Mouse (Mus musculus) left cerebral cortex, postnatal 25 days (tissue): ENCODE data around the gene Sik2. TPM values are rescaled to one million over a fixed set of nuclear protein-coding genes. Genes with fewer than 3 reads are reported as not detected.

Experiments used
- DNase-seq, 2 experiments: peaks; one replicate each; pipeline ENCODE4 v3.0.0; 2022; ENCODE audit warnings: low spot score in 2 of 2, mixed read lengths in 1 of 2
- intact Hi-C: fragments of 180-260 bp; cut with DNase I; formaldehyde crosslinking; loops from one replicate; pipeline ENCODE4 v1.15.1; 2025
- total RNA-seq, 2 experiments: library from RNA; stranded (reverse); gene quantifications; 2 replicates each; pipeline ENCODE4 v1.2.3; 2021

Gene Sik2
- total RNA-seq, 2 experiments from 2014 or later, result 51.5 to 56.2 TPM

DNA sequence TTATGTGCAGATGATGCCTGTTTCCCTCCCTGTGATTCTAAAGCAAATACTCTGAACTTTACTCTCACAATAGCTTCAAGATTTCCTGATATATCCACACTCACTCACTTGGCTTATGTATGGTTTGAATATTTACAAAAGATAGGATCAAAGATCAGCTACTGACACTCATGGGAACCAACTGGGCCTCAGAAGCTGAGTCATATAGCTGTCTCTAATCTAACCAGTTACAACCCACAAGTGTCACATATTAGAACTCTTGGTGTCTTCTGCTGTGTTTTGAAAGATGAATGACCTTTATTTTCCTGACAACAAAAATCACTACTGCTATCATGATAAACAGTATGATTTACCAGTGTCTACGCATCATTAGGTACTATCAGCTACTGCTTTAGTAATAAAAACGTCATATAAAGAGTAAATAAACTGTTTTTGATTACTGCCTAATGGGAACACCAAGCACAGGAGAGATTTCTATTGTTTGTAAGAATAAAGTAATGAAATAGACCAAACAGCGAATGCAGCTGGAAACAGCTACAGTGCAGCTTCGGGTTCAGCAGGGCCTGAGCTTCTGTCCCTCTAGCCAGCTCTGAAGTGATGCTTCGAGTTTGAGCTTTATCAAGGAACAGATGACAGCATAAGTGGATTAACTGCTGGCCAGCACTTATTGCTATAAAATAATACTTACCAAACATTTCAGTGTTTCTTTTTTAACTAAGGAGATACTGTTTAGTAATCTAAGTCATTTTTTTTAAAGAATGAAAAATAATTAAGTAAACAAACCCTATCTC lies 86.3 kb downstream of the Sik2 start:
- intact Hi-C loops, result no loop called here
- no peak for DNase-seq

DNA sequence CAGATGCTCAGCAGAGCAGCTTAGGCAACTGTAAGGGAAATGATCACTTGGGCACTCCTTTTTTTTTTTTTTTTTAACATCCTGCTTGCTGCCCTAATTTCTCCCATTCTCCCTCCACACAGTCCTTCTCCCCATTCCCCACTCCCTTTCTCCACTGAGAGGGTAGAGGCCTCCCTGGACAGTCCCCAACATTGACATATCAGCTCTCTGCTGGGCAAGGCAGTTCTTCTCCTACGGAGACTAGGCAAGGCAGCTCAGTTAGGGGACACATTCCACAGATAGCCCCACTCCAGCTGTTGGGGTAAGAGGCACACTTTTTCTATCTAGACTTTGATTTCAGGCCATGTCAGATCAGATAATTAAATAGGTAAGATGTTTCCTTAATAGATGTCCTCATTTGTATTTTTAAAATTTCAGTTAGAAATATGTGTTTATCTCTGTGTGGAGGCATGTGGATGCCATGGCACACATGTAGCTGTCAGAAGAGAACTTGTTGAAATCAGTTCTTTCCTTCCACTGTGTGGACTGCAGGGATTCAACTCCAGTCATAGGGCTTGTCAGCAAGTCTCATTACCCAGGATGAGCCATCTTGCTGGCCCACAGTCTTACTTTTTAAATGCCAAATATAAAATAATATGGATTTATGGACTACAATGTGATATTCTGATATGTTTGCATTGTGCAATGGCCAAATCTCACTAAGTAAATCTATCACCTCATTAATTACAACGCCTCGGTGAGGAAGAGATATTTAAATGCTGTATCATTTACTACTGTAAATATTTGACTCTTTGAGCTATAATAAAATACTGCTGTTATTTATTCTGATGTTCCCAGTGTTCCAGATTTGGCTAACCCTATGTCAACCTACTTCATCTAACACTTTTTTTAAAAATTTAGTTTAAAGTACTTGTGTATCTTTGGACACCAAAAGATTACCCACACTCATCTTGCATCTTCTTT lies 87.7 kb downstream of the Sik2 start:
- intact Hi-C loops, result no loop called here
- DNase-seq, result no peak

DNA sequence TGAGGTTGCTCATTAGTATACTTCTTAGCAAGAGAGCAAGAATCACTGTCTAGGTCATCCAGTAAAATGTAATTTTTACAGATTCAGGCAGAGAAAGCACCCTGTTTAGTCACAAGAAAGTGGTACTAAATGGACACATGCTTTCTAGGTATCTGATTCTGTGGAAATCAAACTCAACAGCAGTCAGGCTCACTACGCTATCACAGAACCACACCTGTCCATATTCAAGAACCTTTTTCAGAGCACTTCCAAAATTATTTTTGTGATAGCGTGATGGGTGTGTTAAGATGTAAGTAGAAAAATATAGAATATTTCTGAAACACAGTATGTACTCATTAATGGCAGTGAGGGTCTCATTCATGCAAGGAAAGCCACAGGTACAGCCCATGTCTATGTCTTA lies 89.3 kb downstream of the Sik2 start:
- intact Hi-C loops, result no loop called here
- DNase-seq, result no peak

DNA sequence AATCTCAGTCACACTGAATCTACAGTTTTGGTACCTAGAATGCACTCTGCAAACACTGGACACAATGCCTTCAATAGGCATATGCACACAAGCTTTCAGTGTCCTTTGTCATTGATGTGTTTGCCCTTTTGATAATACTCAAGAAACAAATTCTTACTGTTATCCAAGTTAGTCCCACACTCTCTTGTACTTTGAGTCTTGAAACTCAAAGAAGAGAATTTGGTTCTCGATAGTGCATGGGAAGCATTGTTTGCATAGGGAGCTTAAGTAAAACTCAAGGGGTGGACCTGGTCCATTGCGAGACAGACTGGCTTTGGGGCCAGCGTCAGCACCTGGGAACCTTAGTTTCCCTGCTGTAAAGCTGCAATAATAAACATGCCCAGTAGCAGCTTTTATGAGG lies 90.7 kb downstream of the Sik2 start:
- intact Hi-C loops, result no loop called here
- DNase-seq, result no peak

DNA sequence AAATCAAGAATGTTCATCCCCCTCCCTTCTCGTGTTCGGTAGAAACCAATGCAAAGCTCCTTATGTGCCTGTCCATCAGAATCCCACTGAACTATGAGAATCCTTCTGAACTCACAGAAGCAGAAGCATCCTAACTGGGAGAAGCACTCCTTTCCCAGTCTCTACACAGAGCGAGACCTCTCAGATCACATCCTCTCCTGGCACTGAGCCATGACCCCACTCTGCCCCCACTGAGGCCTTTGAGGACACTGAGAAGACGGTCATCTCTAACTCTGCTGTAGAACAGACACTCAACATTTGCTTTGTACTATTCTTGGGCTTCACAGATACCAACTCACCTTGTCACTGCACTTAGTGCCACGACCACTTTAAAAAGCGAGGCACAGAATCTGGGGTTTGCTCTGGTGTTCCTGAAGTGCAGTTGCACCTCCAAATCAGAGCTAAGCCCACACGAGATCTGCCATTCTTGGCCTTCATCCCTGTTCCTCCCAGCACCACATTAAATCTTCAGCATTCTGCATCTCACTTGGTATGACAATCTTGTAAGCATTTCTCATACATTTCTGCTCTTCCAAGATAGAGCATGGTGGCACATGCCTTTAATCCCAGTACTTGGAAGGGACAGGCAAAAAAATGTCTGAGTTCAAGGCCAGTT lies 96.9 kb downstream of the Sik2 start:
- intact Hi-C loops, result no loop called here
- peak in 1 of 2 experiments; percentile 61 for DNase-seq

DNA sequence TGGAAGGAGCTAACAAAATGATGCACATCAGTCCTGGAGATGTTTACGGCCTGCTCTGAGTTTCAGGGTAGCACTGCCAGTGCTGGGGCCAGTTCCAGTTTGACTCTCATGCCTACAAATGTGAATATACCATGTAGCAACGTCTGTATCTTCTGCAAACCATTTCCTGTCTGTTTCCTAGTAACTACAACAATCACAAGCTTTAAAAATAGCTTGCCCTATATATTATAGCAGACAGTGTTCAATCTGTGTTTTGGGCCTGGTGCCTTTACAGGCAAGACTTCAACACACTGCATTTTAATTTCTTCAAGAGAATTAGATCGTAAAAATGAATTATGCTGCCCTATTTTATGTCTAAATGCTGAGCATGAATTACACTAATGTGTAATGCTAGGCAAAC lies 103.6 kb downstream of the Sik2 start:
- intact Hi-C loops, result no loop called here
- DNase-seq, result no peak

DNA sequence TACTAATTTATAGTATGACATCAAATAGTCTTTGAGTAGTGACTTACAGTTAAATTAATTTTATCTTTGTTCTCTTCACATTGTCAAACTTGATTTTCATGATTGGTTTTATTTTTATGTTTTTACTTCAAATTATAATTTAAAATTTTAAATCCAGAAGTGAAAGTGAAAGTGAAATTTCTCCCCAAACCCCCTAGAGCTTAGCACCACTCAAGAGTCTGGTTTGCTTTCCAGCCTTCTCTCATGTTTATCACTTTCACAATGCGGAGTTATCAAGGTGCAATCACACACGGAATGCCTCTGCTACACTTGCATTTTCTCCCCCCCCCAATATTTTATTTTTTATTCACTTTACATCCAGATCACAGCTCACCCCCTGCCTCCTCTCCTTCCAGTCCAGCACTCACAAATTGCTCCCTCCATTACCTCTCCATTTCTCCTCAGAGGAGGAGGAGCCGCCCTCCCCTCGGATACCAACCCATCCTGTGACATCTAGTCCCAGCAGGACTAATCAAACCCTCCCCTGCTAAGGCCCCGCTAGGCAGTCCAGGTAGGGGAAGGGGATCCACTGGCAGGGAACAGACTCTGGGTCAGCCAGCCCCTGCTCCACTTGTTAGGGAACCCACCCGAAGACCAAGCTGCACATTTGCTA lies 104.6 kb downstream of the Sik2 start:
- intact Hi-C loops, result no loop called here
- no peak for DNase-seq

DNA sequence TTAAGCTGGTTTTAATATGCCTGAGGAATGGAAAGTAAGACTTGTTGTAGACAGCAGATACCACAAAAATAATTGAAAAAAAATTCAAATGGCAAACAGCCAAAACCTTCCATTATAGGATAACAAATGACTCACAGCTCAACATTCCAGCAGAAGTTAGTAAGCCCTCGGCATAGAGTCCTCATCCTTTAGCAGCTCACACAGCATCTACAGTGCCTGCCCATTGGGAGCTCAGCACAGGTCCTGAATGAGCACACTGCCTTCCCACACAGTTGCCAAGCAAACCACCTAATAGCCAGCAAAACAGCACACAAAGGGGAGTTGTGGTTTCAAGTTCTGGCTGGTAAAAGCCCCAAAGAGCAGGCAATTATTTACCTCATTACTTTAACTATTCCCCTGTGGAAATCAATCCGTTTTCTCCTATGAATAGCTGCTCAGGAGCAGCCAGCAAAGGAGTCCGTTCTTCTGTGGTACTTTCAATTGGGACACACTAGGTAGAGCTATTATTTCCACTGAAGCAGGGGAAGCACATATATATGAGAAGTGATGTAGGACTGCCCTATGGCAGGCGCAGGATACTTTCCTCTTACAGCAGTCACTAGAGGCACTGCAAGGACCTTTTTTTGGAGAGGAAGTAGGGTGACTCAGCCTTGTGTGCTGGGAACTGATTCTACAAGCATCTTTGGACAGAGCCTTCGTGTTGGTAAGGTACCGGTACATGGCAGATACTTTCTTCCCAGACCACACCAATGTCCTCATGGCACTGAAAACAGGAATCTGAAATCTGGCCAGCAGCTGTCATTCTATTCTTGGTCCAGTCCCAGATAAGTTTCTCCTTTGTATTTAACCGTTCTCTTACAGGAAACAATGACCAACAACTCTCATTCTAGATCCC lies 108.6 kb downstream of the Sik2 start:
- intact Hi-C loops, result no loop called here
- no peak for DNase-seq

DNA sequence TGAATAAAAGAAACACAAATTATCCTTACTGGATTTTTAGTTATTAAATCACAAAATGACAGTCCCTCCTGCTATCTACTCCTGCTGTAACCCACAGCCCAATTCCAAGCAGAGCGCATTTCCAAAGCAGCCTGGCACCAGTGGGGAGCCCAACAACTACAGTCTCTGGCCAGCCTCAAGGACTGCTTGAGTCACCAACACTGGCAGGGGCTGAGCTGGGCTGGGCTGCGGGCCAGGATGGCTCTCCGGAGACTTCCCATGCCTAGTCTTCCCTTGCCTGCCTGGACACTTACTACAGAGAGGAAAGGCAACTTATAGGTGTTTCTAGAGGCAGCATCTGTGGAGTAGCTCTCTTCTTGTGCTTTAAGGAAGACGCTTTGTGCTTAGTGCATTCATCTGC lies 115.2 kb downstream of the Sik2 start:
- intact Hi-C loops, result loop anchor here (5.0 kb wide), 1 partner anchor 114 kb away; the partner anchor contains the start of gene Sik2
- DNase-seq, result peak; percentile 45 to 76

DNA sequence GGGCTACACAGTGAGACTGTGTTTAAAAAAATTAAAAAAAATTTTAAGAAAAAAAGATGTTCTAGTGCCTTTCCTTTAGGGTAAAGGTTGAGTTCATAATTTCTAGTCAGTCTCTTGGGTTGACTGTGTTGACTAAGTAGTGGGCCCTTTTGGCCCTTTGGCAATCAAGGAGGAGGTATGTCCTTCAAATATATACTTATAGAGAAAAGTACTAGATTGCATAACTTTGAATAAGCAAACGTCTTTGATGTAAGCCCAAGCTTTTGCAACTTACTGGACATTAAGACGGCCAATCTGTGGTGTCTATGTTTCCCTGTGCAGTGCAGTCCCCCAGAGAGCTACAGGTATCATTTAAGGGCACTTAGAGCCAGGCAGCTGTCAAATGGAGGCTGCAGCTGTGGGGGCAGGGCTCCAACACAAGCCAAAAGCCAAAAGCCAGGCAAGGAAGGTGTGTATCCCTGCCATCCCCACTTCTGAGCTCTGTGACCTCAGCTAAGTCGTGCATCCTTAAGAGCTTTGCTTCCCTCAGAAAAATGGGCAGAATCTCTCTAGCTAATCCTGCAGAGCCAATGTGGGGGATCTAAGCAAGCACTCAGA lies 118.3 kb downstream of the Sik2 start:
- intact Hi-C loops, result loop anchor here (5.0 kb wide), 1 partner anchor 117 kb away; the partner anchor contains the start of gene Sik2
- no peak for DNase-seq

DNA sequence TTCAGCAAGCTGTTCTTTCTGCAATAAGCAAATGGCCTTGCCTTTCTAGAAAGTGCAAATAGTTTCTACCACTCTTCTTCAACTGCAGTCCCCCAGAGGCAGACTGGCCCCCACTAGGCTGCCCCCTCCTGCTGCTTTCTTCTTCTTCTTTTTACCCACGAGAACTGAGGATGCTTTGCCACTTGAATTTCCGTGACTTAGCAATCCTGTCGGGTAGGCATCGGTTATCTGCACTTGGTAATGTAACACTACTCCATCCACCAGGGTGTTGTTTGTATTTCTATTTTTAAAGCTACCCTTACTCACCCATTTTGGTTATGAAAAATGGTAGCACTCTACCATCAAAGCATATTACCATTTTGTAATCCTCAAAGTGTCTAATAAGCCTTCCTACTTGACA lies 118.9 kb downstream of the Sik2 start:
- DNase-seq, result no peak
- intact Hi-C loops, result loop anchor here (5.0 kb wide), 1 partner anchor 117 kb away; the partner anchor contains the start of gene Sik2

DNA sequence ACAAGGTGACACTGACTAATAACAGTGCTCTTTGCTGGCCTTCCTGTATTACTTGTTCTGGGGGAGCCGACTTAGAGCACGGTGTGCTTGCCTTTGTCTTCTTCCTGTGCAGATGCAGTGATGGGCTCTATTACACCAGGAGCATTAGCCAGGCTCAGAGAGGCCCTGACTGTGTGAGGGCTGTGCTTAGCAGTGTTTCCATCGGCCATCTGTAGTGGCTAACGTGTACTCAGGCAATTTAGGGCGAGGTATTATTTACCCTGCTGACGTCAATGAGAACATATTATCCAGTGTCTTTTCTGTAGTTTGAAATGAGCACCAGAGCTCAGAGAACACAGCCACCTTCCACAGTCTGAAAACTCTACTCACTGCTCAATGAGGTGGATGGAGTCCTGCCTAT lies 119.7 kb downstream of the Sik2 start:
- intact Hi-C loops, result no loop called here
- DNase-seq, result no peak

DNA sequence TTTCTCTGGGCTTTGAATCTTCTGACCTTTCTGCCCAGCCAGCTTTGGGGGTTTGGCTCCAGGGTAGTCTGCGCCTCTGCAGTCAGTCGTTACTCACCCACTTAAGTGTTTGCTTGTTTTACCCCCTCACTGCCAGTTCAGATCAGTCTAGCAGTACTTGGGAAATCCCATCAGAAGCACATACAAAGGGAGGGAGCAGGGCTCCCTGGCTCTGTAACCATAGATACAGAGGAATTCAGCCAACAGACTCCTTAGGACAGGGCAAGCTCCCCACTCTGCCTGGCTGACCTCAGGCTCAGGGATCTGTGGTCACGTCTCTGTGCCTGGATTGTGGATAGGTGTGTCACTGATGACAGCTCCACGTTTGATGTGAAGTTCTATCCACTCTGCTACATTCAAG lies 121.5 kb downstream of the Sik2 start:
- intact Hi-C loops, result no loop called here
- no peak for DNase-seq

DNA sequence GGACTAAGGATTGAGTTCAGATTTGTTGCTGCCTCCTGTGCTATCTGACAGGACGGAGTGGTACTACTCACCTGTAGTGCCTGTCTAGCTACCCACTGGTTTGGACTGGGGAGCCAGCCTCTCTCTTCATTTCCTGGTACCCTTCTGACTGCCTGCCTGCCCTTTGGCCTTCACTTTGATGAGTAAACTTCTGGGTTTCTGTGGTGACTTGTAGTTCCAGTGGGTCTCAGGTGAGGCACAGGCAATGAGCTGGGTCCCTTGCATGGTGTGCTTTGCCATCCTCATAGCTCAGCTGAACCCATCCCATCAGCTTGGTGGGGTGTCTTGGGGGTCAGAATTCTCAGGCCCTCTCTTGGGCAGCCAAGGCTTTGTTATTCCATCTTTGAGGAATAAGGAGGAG lies 122.0 kb downstream of the Sik2 start:
- intact Hi-C loops, result no loop called here
- no peak for DNase-seq

DNA sequence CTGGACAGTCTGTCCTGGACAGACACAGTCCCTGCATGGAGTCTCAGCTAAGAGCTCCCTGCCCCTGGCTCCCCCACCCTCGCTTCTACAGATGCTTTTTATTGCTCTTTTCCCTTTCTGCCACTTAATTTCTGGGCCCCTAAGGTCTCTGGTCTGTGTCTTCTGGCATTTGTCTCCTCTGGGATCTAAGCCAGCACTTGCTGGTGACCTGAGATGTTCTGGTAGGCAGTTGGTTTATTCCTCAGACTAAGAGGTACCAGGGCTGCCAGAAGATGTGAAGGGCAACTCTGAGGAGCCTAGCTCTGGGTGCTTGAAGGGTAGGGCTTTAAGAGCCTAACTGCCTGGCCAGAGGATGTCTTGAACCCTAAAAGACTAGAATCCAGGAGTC lies 123.3 kb downstream of the Sik2 start:
- intact Hi-C loops, result no loop called here
- no peak for DNase-seq

DNA sequence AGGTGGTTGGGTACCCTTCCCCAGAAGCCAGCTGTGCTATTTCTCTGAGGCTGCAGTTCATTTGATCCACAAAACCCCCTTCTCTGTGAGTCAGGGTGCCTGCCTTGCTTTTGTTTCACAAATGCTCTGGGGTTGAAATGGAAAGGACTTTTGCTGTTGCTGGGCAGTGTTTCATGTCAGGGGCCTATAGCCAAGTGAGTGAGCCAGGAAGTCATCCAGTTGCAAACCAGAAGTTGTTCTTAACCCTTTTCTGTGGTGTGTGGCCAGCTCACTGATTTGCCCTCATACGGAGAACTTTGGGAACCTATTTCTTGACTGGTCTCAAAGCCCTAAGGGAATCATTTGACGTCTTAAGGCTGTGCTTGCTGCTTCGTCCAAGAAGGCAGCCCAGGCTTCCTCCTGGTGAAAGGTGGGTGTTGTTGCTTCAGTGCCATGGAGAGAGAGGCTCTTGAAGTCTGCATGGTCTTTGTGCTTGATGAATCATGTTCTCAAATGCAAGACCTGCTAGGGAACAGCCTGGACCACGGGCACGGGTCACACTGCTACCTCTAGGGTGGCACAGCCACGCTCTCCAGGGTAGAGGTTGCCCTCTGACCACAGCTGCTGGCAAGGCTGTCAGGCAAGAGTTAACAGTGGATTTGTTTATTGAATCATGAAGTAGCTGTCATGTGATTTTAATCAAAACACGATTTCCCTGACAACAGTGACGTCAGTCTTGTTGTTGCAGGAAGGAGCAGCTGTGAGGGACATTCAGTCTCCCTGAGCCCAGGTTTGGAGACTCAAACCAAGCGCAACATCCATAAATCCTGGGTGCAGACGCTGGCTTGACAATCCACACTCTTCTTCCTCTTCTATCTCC lies 123.9 kb downstream of the Sik2 start:
- intact Hi-C loops, result no loop called here
- DNase-seq, result peak; percentile 60 to 69

DNA sequence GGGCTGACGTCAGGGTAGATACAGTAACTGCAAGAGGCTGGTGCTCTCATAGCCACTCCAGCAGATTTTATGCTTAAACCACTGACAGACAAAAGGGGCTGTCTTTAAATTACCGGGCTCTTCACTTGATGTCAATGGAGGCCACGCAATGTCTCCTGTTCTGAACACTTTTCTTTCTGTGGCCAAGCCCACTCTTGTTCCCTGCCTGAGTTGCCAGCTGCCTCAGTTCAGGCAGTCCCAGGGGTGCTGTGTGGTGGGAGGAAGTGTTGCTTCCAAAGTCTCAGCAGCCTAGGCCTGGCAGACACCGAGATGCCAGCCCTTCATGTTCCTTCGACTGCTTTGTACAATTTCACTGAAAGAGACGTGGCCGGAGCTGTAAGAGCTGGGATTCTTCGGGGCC lies 124.8 kb downstream of the Sik2 start:
- peak; percentile 42 to 76 for DNase-seq
- intact Hi-C loops, result no loop called here
